Mouse (Mus musculus) right cerebral cortex, postnatal 36 days (tissue): ENCODE results near the gene Per1.
A peak's percentile ranks its signal among the peaks of the same experiment; 100 is the strongest.

Source experiments
- DNase-seq, 2 experiments: peaks; one replicate each; pipeline ENCODE4 v3.0.0; 2022; ENCODE audit warnings: low spot score in 2 of 2, mixed read lengths in 1 of 2

Gene Per1

GRCm38 (mm10) chr11:69064259-69065133, 30.5 kb upstream of the Per1 start:
- DNase-seq: no peak

DNA sequence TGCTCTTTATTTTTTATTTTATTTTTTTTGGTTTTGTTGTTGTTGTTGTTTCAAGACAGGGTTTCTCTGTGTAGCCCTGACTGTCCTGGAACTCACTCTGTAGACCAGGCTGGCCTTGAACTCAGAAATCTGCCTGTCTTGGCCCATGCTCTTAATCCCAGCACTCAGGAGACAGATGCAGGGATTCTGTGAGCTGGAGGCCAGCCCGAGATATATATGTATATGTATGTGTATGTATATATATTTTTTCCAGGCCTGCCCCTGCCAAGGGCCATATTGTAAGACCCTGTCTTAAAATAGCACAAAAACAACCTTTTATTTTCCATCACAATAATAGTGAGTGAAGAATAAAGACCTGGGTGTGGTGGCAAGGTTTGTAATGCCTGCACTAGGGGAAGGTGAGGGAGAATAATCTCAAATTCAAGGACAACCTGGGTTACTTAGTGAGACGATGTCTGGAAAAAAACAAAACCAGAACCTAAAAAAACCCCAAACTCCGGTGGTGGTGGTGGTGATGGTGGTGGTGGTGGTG, 29.6 kb upstream of the Per1 start:
- DNase-seq: no peak

DNA sequence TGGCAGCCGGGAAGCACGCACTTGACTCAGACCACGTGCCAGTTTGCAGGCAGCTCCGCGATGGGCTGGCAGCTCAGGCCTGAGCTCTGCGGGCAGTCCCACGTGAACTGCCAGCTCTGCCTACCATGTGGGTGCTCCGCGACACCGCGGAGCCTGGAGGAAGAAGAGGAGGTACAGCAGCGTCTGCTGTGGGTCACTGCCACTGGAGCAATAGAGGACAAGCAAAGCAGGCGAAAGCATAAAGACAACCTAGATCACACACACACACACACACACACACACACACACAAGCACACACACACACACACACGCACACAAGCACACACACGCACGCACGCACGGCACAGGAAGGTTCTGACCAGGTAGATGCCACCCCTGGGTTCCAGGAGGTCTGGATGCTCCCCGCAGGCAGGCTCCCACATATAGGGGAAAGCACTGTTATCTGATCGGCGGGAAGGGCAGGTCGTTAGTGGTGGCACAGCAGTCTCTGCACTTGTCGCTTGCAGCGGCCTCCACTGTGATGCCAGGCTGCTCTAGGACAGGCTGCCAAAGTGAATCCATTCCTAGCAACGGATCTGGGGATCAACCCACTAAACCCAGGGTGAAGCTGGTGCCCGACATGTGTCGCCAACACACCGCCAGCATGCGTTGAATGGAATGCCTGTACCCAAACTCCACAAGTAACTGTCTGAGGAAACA, 28.7 kb upstream of the Per1 start:
- peak; percentile 66 to 75 for DNase-seq

DNA sequence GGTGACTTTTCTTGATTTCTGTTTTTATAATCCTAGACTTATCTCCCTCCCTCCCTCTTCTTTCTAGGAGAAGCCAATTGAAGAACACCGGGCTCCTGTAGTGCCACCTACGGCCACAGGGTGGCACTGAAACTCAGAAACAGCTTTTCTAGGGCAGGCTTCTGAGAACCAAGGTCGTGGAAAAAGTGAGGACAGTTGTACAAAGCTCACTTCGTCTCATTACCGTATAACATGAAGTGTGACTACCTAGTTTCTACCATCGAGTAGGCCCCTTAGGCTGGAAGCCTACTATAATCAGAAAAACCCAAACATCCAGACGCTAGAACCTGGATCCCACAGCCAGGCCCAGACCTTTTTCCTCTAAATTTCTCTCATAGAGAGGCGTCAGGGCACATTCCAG, 28.1 kb upstream of the Per1 start:
- DNase-seq: peak; percentile 80 to 82

- DNase-seq: no peak
These were observed 27.4 kb upstream of the Per1 start for GRCm38 (mm10) chr11:69067601-69068000.

- no peak for DNase-seq
These were observed 24.9 kb upstream of the Per1 start for GRCm38 (mm10) chr11:69070093-69070492.

GRCm38 (mm10) chr11:69070590-69071222, 24.3 kb upstream of the Per1 start, which contains the start of gene Tmem107:
TSS of gene Tmem107 (plus strand) at chr11:69070806.
- DNase-seq: peak; percentile 92 to 93

- no peak for DNase-seq
These were observed 23.8 kb upstream of the Per1 start for GRCm38 (mm10) chr11:69071262-69071661.

- DNase-seq: no peak
These were observed 22.8 kb upstream of the Per1 start for GRCm38 (mm10) chr11:69072234-69072633.

DNA sequence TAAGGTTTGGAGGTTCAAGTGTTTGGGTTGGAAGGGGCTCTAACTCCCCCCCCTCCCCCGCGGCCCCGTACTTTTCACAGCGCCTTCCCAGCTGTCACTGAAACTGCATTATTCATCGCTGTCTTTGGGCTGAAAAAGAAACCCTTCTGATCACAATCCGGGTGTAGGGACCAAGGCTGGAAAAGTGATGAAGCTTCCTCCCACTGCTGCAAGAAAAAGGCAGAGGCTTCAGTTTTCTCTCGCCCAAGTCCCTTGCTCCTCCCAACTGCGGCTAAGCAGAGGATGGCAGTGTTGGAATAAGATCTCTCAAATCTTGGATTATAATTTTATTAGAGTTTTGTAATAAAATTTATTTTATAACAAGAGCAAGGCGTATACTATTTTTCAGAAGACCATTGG, 22.4 kb upstream of the Per1 start:
- DNase-seq: no peak

DNA sequence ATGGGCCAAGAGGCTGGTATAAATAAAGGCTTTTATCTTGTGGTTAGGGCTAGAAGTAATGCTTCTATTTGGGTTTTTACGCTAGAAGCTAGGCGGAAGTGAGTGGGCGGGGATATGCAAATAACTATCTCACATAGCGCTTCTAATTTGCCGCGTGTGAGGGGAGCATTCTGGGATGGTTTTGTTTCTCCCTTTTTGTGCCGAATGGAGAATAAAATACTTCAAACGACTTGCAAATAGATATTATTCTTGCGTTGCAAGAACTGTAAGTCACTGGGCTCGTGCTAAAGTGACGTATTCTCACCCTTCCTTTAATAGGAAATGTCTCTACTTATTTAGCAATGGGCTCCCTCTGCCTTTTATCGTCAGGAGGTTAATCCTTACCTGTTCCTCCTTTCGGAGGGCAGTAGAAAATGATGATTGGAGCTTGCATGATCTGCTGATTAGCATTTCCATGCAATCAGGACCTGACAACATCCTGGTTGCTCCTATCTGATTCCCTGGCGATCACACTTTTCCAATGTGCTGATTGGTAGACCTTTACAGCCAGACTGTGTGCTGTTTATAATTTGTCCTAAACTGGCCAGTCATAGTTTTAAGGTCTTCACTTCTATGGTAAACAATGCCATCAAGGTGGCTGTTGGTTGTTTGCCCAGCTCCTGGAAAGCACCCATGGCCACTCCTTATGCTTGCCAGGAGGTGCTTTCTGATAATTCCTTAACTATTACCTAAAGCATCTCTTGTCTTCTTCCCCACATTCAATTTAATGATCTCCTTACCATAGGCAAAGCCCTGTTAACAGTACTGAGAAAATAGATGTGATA, 21.7 kb upstream of the Per1 start:
- peak; percentile 82 to 85 for DNase-seq

DNA sequence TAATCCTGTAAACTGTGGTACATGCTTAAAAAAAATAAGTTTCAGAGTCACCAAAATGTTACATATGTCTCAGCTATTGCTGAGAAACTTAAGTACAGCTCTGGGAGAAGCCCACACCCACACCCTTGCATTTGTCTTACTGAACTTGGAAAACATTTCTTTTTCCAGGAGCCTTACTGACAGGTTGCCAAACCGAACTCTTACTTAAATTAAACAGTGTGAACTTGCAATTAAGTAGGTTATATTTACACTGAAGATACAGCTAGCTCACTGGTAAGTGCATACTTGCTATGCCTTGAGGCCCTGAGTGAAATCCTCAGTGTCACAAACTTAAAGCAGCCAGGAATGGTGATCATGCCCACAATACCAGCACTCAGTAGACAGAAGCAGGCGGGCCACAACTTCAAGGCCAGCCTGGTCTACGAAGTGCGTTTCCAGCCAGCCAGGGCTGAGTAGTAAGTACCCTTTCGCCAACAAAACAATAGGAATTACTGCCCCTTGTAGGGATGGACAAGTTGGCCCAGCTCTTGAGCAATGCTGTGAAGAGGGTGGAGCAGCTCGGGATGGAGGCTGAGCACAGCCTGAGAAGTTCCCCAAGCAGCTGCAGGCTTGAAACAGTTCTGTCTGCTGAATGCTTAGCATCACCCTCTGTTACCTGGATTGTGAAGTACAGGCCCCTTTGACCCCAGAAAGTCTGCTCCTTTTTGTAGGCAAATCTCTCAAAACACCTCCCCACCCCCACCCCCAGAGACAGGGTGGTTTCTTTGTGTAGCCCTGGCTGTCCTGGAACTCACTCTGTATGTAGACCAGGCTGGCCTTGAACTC, 20.9 kb upstream of the Per1 start:
- DNase-seq: no peak

DNA sequence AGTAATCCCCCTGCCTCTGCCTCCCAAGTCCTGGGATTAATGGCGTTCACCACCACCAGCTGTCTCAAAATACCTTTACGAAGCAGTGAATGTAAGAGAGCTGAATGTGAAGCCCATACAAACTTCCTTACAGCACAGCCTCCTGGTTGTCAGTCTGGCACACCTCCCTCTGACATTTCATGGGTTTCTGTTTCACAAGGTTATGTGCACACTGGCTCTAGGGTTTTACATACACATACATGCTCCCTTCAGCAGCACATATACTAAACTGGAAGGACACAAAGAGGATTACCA, 20.3 kb upstream of the Per1 start:
- no peak for DNase-seq

DNA sequence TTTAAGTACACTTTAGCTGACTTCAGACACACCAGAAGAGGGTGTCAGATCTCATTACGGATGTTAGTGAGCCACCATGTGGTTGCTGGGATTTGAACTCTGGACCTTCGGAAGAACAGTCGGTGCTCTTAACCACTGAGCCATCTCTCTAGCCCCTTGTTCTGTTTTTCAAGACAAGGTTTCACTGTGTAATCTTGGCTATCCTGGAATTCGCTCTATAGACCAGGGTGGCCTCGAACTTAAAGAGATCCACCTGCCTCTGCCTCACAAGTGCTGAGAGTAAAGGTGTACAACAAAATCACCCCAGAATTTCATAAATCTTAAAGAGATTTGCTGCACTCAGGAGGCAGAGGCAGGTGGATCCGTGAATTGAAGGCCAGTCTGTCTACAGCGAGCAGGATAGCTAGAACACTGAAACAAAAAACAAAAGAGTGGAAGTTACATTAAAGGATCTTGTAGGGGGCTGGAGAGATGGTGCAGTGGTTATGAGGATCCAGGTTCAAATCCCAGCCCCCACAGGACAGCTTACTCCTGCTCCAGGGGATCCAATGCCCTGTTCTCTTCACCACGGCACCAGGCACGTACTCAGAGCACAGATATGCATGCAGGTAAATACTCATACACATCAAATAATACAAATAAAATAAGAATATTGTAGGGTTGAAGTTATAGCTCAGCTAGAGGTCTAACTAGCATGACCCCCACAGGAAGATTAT, 19.1 kb upstream of the Per1 start:
- no peak for DNase-seq

DNA sequence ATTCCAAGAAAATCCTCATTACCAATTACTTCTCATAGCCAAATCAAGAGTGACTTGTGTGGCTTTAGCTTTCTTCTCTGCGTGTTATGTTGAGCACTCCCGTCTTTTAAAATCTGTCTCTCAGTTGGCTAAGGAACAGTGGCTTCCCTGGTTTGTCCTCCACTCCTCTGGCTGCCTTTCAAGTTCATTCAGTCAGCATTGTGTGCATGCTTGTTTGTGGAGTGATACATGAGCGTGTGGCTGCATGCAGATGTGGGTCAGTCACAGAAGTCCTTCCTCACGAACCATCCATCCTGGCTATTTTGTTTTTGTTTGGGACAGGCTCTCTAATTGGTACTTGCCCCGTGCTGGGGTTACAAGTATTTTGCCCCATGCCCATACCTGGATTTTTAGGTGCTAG, 18.4 kb upstream of the Per1 start:
- no peak for DNase-seq

DNA sequence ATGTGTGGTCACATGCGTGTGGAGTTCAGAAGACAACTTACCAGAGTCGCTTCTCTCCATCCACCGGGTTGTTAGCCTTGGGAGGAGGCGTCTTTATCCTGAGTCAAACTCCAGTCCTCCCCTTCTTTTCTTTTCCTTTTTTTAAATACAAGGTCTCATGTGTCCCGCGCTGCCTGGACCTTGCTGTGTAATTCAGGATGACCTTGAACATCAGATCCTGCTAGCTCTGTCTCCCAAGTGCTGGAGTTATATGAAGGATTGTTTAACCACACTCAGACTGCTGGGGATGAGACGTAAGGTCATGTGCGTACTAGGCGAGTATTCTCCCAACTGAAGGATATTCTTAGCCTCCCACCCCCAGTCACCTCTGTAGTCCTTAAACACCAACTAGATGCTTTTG, 17.7 kb upstream of the Per1 start:
- no peak for DNase-seq

GRCm38 (mm10) chr11:69078041-69078440, 17.0 kb upstream of the Per1 start:
- DNase-seq: no peak

- DNase-seq: no peak
These were observed 16.1 kb upstream of the Per1 start for GRCm38 (mm10) chr11:69078805-69079438.

DNA sequence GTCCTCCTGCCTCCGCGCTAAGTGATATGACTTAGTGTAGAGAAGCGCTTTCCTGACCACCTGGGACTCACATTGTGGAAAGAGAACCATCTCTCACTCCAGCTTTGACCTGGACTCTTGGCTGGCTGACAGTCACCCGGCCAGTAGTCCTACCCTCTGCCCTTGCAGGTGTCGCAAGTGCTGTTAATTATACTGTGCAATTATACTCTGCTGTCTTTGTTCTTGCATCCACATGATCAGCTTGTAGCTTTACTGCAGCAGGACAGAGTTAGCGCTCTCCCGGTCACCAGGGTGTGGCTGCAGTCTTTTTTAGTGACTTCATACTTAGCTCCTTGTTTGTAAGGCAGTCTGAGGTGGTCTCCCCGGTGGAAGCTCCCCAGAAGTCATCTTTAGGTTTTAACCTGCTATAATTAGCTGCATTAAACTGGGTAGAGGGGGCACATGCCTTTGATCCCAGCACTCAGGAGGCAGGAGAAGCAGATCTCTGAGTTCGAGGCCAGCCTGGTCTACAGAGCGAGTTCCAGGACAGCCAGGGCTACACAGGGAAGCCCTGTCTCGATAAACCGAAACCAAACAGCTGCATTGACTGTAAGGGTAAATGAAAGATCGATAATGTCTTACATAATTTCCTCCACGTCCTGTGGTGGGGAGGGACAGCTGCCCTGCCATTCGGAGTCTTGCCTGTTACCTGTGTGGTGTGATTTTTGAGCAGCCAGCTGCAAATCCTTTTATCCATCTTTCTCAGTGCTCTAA, 14.7 kb upstream of the Per1 start:
- DNase-seq: no peak
